Mouse (Mus musculus): ENCODE data around the gene Asic4. TPM values are rescaled to one million over a fixed set of nuclear protein-coding genes. Genes with fewer than 3 reads are reported as not detected.

Asic4 gene
- 0.65 and 0.80 TPM in 2 replicates for polyA plus RNA-seq (2015; fragmentation: Nextera tagmentation; extraction: Ambion mirVana)

DNA sequence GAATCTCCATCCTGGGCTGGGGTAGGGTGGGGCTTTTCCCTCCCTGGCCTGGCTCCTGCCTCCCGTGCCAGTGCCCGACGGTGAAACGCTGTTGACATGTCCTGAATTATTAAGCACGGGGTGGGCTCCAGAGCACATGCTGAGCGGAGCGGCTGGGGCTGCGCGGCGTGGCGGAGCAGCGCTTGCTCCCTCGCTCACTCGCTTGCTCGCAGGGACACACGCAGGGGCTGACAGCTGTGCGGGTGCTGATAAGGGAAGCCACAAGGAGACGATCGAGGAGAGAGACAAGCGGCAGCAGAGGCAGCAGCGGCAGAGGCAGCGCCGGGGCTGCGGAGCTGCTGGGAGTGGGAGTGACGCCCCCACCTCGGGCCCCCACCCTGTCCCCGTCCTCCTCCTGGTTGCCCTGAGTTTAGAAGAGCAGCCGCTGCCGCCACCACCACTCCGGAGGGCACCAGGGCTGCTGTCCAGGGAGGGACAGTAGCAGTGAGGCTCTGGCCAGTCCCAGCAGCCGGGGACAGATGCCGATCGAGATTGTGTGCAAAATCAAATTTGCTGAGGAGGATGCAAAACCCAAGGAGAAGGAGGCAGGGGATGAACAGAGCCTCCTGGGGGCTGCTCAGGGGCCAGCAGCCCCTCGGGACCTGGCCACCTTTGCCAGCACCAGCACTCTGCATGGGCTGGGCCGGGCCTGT is at the start of gene Asic4:
Gene Asic4, plus strand, starts transcription at position 123 of the 692 bp plus-strand sequence.
- no peak for ATAC-seq (ENCODE audit: low FRiP score, low read depth)
- H3K27me3 ChIP-seq = peaks cover 99% of the 10 kb centered on the region
- 3% methylated on average over 34 of the region's 35 CpGs for WGBS

DNA sequence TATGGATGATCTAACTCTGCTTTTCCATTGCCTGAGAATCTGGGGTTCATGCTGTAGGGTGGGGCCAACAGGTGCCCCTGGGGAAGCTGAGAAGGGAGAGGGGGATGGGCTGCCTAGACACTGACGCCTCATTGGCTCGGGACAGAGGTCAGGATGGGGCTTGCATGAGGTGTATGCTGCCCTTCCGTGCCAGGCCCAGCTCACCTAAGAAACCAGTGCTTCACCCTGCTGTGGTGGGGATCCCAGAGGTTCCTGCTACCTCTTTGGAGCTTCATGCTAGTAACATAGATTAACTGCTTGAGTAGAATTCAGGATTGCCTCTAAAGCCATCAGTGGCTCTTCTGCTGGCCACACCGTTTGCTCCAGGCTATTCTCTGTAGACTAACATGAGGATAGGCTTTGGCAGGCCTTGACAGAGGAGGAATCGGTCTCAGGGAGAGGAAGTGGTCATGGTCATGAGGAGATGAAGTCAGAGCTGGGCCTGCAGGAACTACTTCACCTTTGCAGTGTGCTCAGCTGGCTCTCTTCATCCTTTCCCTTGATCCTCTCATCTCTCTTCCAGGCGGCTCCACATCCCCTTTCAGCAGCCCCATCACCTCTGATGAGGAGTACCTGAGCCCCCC is 49.6 kb upstream of the Asic4 start:
- peak overlapping the region; percentile 59 for H3K4me2 ChIP-seq (replicated peaks)
- peaks cover 28% of the 10 kb centered on the region for H3K4me1 ChIP-seq
- peak overlapping the region; percentile 50 for H3K9ac ChIP-seq
- H3K4me3 ChIP-seq = peak overlapping the region; percentile 22
- ATAC-seq (ENCODE audit: low FRiP score, low read depth) = no peak
- peak overlapping the region; percentile 79; the same call in 1 of the 2 replicates for H3K27ac ChIP-seq
- 31% methylated on average over 6 of the region's 6 CpGs for WGBS
- no peaks in the 10 kb centered on the region for H3K27me3 ChIP-seq
- H3K36me3 ChIP-seq = peaks cover 61% of the 10 kb centered on the region
- no peaks in the 10 kb centered on the region for H3K9me3 ChIP-seq

More for the DNA sequence above, at the start of gene Asic4:
- peak within 1 kb of the TSS; percentile 60 for H3K4me2 ChIP-seq (replicated peaks)
- H3K9ac ChIP-seq = peak within 1 kb of the TSS; percentile 43; the same call in 1 of the 2 replicates
- no peaks in the 10 kb centered on the region for H3K9me3 ChIP-seq
- H3K4me3 ChIP-seq = peak within 1 kb of the TSS; percentile 29
- no peaks in the 10 kb centered on the region for H3K36me3 ChIP-seq
- H3K4me1 ChIP-seq = peaks cover 68% of the 10 kb centered on the region
- no peak within 1 kb of the TSS for H3K27ac ChIP-seq

DNA sequence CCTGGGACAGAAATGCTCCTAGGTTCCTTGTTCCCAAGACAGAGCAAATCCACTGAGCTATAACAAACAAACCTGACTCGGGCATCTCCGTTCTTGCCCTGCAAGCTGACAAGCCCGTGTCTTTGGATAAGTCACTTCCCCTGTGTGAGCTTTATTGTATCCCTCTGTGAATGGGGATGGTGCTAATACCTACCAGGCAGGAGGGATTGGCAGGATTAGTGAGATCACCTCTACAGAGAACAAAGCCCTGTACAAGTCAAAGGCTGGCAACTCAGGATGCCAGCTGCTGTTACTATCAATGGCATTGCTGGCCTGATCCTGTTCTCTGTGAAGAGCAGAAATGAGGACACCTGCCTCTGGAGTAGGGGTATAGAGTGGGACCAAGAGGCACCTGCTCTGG is 44.7 kb upstream of the Asic4 start:
- H3K4me2 ChIP-seq (replicated peaks) = no peak overlapping the region
- 83% methylated on average over 3 of the region's 3 CpGs for WGBS
- no peak overlapping the region for H3K4me3 ChIP-seq
- ATAC-seq (ENCODE audit: low FRiP score, low read depth) = no peak
- H3K36me3 ChIP-seq = peaks cover 78% of the 10 kb centered on the region
- H3K9me3 ChIP-seq = no peaks in the 10 kb centered on the region
- H3K27me3 ChIP-seq = no peaks in the 10 kb centered on the region
- no peak overlapping the region for H3K9ac ChIP-seq
- H3K27ac ChIP-seq = no peak overlapping the region
- peaks cover 5% of the 10 kb centered on the region for H3K4me1 ChIP-seq

DNA sequence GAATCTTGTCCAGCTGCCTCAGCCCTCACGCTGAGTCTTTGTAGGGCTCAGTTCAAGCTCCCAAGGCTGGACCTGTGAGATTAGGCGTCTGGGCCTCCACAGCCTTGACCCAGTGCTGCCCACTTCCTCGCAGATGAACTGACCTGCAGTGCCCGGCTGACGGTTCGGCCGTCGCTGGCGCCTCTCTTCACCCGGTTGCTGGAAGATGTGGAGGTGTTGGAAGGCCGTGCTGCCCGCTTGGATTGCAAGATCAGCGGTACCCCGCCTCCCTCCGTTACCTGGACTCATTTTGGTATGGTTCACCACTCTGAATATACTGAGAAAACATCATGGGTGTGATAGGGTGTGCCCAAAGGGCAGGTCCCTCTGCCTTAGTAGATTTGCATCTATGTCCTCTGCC is 44.1 kb upstream of the Asic4 start:
- ATAC-seq (ENCODE audit: low FRiP score, low read depth) = no peak
- H3K27me3 ChIP-seq = no peaks in the 10 kb centered on the region
- no peak overlapping the region for H3K4me3 ChIP-seq

DNA sequence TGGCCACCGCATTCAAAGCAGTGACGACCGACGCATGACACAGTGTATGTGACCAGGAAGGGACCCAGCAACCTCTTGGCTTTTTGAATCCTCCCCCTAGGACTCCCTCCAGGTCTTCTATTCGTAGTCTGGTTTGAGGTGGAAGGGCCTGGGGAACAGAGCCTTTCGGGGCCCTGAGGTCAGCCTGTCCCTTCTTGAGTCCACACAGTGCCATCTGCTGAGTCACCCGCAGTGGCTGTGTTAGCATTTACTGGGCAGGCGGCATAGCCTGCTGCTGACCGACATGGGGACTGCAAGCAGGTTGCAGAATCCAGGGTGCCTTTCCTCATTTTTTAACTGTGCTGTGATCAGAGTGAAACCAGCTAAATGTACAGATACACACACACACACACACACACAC is 43.2 kb upstream of the Asic4 start:
- 93% methylated on average over 9 of the region's 9 CpGs for WGBS
- no peak for ATAC-seq (ENCODE audit: low FRiP score, low read depth)
- no peak overlapping the region for H3K9ac ChIP-seq
- no peak overlapping the region for H3K4me2 ChIP-seq (replicated peaks)
- no peaks in the 10 kb centered on the region for H3K27me3 ChIP-seq
- H3K4me1 ChIP-seq = no peaks in the 10 kb centered on the region
- no peak overlapping the region for H3K4me3 ChIP-seq
- H3K36me3 ChIP-seq = peaks cover 65% of the 10 kb centered on the region
- no peak overlapping the region for H3K27ac ChIP-seq
- no peaks in the 10 kb centered on the region for H3K9me3 ChIP-seq

More for the DNA sequence above, 44.1 kb upstream of the Asic4 start:
- no peak overlapping the region for H3K9ac ChIP-seq
- 93% methylated on average over 15 of the region's 15 CpGs for WGBS
- H3K4me2 ChIP-seq (replicated peaks) = no peak overlapping the region
- H3K9me3 ChIP-seq = no peaks in the 10 kb centered on the region
- H3K27ac ChIP-seq = no peak overlapping the region
- H3K36me3 ChIP-seq = peaks cover 73% of the 10 kb centered on the region
- no peaks in the 10 kb centered on the region for H3K4me1 ChIP-seq

DNA sequence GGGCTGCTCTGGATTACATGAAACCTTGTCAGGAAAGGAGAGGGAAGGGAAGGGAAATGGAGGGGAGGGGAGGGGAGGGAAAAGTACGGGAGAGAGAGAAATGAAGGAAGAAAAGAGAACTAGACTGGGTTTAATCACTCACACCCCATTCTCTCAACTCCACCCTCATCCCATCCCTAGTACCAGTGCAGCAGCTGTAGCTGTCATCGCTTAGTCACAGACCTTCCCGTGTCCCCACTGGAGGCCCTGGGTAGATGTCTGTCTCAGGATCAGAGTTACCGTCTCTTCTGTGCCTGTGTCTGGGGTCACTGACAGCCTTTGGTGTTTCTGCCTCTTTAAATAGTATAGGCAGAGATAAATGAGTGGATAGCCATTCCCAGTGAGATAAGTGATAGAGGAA is 42.0 kb upstream of the Asic4 start:
- Histone ChIP-seq H3K4me1 (no peaks in the 10 kb centered on the region), H3K9ac (no peak overlapping the region), H3K4me3 (no peak overlapping the region), H3K9me3 (no peaks in the 10 kb centered on the region), H3K4me2 (replicated peaks) (no peak overlapping the region), H3K27ac (no peak overlapping the region), H3K36me3 (peaks cover 56% of the 10 kb centered on the region), H3K27me3 (no peaks in the 10 kb centered on the region)
- ATAC-seq (ENCODE audit: low FRiP score, low read depth) = no peak
- WGBS = 81% methylated on average over 4 of the region's 4 CpGs

DNA sequence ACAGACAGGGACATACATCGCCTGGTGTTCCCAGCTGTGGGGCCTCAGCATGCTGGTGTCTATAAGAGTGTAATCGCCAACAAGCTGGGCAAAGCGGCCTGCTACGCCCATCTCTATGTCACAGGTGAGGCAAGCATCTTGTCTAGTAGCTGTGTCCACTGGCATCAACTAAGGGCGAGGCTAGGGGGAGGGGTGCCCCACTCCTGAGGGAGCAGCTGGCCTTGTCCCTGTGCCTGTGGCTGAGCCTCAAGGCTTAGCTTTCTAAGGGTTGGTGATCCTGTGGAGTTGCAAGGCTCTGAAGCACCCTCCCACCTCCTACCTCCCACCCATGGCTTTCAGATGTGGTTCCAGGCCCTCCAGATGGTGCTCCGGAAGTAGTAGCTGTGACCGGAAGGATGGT is 40.3 kb upstream of the Asic4 start:
- peaks cover 46% of the 10 kb centered on the region for H3K36me3 ChIP-seq
- H3K4me3 ChIP-seq = no peak overlapping the region
- H3K9ac ChIP-seq = 0 out of 2 replicates have a peak overlapping the region, but pooled peaks have one; percentile 4
- H3K27ac ChIP-seq = no peak overlapping the region
- no peaks in the 10 kb centered on the region for H3K27me3 ChIP-seq
- 90% methylated on average over 7 of the region's 7 CpGs for WGBS
- ATAC-seq (ENCODE audit: low FRiP score, low read depth) = no peak
- no peak overlapping the region for H3K4me2 ChIP-seq (replicated peaks)
- H3K4me1 ChIP-seq = no peaks in the 10 kb centered on the region
- no peaks in the 10 kb centered on the region for H3K9me3 ChIP-seq

DNA sequence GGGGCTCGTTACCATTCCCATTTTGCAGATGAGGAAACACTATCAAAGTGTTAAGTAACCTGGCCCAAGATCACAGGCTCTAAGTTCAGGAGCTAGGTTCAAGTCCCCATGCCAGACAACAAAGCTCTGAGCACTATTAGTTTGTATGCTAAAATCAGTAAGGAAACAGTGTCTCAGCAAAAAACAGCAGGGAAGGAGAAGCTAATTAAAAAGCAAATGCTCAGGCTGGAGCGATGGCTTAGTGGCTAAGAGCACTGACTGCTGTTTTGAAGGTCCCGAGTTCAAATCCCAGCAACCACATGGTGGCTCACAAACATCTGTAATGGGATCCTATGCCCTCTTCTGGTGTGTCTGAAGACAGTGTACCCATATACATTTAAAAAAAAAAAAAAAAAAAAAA is 38.0 kb upstream of the Asic4 start:
- no peak overlapping the region for H3K4me2 ChIP-seq (replicated peaks)
- H3K9ac ChIP-seq = no peak overlapping the region
- no peak overlapping the region for H3K27ac ChIP-seq
- WGBS = 92% methylated on average over 3 of the region's 3 CpGs
- H3K4me1 ChIP-seq = no peaks in the 10 kb centered on the region
- ATAC-seq (ENCODE audit: low FRiP score, low read depth) = no peak
- no peaks in the 10 kb centered on the region for H3K27me3 ChIP-seq
- H3K4me3 ChIP-seq = no peak overlapping the region
- H3K9me3 ChIP-seq = no peaks in the 10 kb centered on the region
- peaks cover 46% of the 10 kb centered on the region for H3K36me3 ChIP-seq

DNA sequence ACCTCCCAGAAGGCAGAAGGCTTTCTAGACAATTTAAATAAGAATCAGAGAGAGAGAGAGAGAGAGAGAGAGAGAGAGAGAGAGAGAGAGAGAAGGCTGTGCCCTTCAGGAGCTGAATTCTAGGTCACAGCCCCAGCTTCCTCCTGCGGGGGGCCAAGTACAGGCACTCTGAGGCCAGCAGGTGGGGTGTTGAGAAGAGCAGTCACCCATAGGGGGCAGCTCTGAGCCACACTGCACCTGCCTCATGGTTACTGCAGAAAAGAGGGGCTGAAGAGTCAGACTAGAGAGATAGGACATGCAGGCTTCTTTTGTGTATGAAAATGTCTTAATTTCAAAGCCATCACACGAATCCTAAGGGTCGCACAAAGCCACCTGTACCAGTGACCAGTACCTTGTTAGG is 36.5 kb upstream of the Asic4 start:
- H3K36me3 ChIP-seq = peaks cover 46% of the 10 kb centered on the region
- no peaks in the 10 kb centered on the region for H3K27me3 ChIP-seq
- no peak overlapping the region for H3K4me3 ChIP-seq
- ATAC-seq (ENCODE audit: low FRiP score, low read depth) = no peak
- 66% methylated on average over 3 of the region's 3 CpGs for WGBS
- no peak overlapping the region for H3K9ac ChIP-seq
- no peak overlapping the region for H3K27ac ChIP-seq
- no peaks in the 10 kb centered on the region for H3K9me3 ChIP-seq
- H3K4me1 ChIP-seq = no peaks in the 10 kb centered on the region
- no peak overlapping the region for H3K4me2 ChIP-seq (replicated peaks)

DNA sequence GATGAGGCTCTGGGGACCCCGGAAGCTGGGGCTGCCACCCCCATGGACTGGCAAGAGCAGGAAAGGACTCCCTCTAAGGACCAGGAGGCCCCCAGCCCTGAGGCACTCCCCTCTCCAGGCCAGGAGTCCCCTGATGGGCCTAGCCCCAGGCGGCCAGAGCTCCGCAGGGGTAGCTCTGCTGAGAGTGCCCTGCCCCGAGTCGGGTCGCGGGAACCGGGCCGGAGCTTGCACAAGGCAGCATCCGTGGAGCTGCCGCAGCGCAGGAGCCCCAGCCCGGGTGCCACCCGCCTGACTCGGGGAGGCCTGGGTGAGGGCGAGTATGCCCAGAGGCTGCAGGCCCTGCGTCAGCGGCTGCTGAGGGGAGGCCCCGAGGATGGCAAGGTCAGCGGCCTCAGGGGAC is 28.4 kb upstream of the Asic4 start:
- no peak overlapping the region for H3K27ac ChIP-seq
- peak overlapping the region; percentile 57 for H3K9ac ChIP-seq
- H3K36me3 ChIP-seq = peaks cover 27% of the 10 kb centered on the region
- WGBS = 12% methylated on average over 20 of the region's 20 CpGs
- peaks cover 58% of the 10 kb centered on the region for H3K27me3 ChIP-seq
- H3K9me3 ChIP-seq = no peaks in the 10 kb centered on the region
- H3K4me2 ChIP-seq (replicated peaks) = peak overlapping the region; percentile 71
- H3K4me3 ChIP-seq = peak overlapping the region; percentile 45
- H3K4me1 ChIP-seq = peaks cover 23% of the 10 kb centered on the region
- peak; percentile 10 for ATAC-seq (ENCODE audit: low FRiP score, low read depth)

DNA sequence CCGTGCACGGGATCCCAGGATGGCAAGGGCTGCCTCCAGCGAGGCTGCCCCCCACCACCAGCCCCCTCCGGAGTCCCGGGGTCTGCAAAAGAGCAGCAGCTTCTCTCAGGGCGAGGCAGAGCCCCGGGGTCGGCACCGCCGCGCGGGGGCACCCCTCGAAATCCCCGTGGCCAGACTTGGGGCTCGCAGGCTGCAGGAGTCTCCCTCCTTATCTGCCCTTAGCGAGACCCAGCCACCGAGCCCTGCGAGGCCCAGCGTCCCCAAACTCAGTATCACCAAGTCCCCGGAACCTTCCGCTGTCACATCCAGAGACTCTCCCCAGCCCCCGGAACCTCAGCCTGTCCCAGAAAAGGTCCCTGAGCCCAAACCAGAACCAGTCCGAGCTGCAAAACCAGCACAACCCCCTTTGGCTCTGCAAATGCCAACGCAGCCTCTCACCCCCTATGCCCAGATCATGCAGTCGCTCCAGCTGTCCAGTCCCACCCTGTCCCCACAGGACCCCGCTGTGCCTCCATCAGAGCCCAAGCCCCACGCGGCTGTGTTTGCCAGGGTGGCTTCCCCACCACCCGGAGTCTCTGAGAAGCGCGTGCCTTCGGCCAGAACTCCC is 27.9 kb upstream of the Asic4 start:
- Histone ChIP-seq H3K4me2 (replicated peaks) (peak overlapping the region; percentile 71), H3K4me3 (peak overlapping the region; percentile 45), H3K9me3 (no peaks in the 10 kb centered on the region), H3K27me3 (peaks cover 59% of the 10 kb centered on the region), H3K36me3 (peaks cover 26% of the 10 kb centered on the region), H3K9ac (peak overlapping the region; percentile 57), H3K27ac (no peak overlapping the region), H3K4me1 (peaks cover 23% of the 10 kb centered on the region)
- 5% methylated on average over 32 of the region's 32 CpGs for WGBS
- peak; percentile 20; the same call in 1 of the 2 replicates for ATAC-seq (ENCODE audit: low FRiP score, low read depth)

DNA sequence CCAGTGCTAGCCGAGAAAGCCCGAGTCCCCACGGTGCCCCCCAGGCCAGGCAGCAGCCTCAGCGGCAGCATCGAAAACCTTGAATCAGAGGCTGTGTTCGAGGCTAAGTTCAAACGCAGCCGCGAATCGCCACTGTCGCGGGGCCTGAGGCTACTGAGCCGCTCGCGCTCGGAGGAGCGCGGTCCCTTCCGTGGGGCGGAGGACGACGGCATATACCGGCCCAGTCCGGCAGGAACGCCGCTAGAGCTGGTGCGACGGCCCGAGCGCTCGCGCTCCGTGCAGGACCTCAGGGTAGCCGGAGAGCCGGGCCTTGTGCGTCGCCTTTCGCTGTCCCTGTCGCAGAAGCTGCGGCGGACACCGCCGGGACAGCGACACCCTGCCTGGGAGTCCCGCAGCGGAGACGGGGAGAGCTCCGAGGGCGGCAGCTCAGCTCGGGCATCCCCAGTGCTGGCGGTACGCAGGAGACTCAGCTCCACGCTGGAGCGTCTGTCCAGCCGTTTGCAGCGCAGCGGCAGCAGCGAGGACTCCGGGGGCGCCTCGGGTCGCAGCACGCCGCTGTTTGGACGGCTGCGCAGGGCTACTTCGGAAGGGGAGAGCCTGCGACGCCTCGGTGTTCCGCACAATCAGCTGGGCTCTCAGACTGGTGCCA is 27.3 kb upstream of the Asic4 start:
- peak overlapping the region; percentile 57 for H3K9ac ChIP-seq
- peaks cover 21% of the 10 kb centered on the region for H3K36me3 ChIP-seq
- peaks cover 23% of the 10 kb centered on the region for H3K4me1 ChIP-seq
- WGBS = under 1% methylated on average over 70 of the region's 71 CpGs
- peak overlapping the region; percentile 45 for H3K4me3 ChIP-seq
- no peaks in the 10 kb centered on the region for H3K9me3 ChIP-seq
- peaks cover 62% of the 10 kb centered on the region for H3K27me3 ChIP-seq
- H3K27ac ChIP-seq = no peak overlapping the region
- H3K4me2 ChIP-seq (replicated peaks) = peak overlapping the region; percentile 71
- ATAC-seq (ENCODE audit: low FRiP score, low read depth) = peak; percentile 71
